10 mouse cellular contexts compared by ENCODE assay signal in the genomic region with DNA sequence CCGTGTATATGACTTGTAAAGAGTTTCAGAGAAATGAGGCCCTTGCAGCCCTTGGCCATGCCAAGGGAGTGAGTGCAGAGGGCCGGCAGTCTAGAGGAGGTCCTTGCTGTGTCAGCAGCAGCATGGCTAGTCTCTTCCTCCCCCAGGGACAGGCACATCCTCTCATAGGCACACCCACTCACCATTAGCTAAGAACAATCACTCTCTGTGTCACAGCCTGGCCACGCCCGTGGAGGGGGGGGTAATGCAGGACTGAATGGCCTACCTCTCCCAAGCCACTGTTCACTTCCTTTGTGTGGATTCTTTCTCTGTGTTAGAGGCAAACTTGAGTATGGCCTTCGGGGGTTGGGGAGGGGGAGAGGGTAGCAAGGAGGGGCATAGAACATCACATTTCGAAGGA.
DNase-seq lines count a peak whose midpoint lies in the region; ATAC-seq lines count a peak whose summit lies in the region.
"Had no signal": no experiment of that assay in that cellular context is flagged by ENCODE, and none has a peak within 500 bp of the region (broad histone marks: within the 10 kb centered on the region; RNA-seq: fewer than 3 reads in every experiment).

No protein-coding gene starts in this region.

- no peaks in the 10 kb centered on the region for H3K36me3 ChIP-seq in forebrain, embryonic 16.5 days (ENCODE audit: control insufficient read depth, insufficient read depth)
- no peaks in the 10 kb centered on the region for H3K36me3 ChIP-seq in hindbrain, embryonic 12.5 days

- H3K4me2 ChIP-seq in forebrain, embryonic 16.5 days (ENCODE audit: low read length): no peak overlapping the region
- no peak overlapping the region for H3K4me2 ChIP-seq in hindbrain, embryonic 12.5 days (replicated peaks)

- peak; percentile 10 for DNase-seq in adrenal gland, postnatal 14 days
- no peak for DNase-seq in adrenal gland, adult 18-20 months (ENCODE audit: low spot score in 2 of 2)
- DNase-seq in retina, postnatal 1 day: peak; percentile 21
- no peak for DNase-seq in retina, embryonic 14.5 days (ENCODE audit: low spot score)
- peak; percentile 35 to 45 for DNase-seq in heart, postnatal 10 days
- DNase-seq: adrenal gland, postnatal 10 days; thymus, postnatal 14 days had no signal

- 81% methylated on average over 6 of the region's 6 CpGs for WGBS in forebrain, embryonic 16.5 days
- 63% methylated on average over 6 of the region's 6 CpGs for WGBS in hindbrain, embryonic 12.5 days

- intact Hi-C loops in heart, postnatal 10 days (cut with DNase I): no loop called here

- no peaks in the 10 kb centered on the region for H3K27me3 ChIP-seq in forebrain, embryonic 16.5 days (replicated peaks; ENCODE audit: control insufficient read depth, insufficient read depth, low read length)
- no peaks in the 10 kb centered on the region for H3K27me3 ChIP-seq in hindbrain, embryonic 12.5 days

- no peak overlapping the region for H3K27ac ChIP-seq in forebrain, embryonic 16.5 days (ENCODE audit: low read length)
- no peak overlapping the region for H3K27ac ChIP-seq in hindbrain, embryonic 12.5 days

- H3K4me1 ChIP-seq in forebrain, embryonic 16.5 days (replicated peaks; ENCODE audit: control insufficient read depth, insufficient read depth, low read length): no peaks in the 10 kb centered on the region
- peaks cover 6% of the 10 kb centered on the region; the same call in 1 of the 2 replicates for H3K4me1 ChIP-seq in hindbrain, embryonic 12.5 days

- H3K9me3 ChIP-seq in forebrain, embryonic 16.5 days (ENCODE audit: control insufficient read depth, low read length): no peaks in the 10 kb centered on the region
- H3K9me3 ChIP-seq in hindbrain, embryonic 12.5 days (replicated peaks): no peaks in the 10 kb centered on the region

- no peak overlapping the region for H3K4me3 ChIP-seq in forebrain, embryonic 16.5 days (replicated peaks; ENCODE audit: low read length)
- no peak overlapping the region for H3K4me3 ChIP-seq in hindbrain, embryonic 12.5 days

- no peak overlapping the region for H3K9ac ChIP-seq in forebrain, embryonic 16.5 days (replicated peaks; ENCODE audit: low read depth, low read length)
- H3K9ac ChIP-seq in hindbrain, embryonic 12.5 days: no peak overlapping the region

- no peak for ATAC-seq in forebrain, embryonic 16.5 days
- ATAC-seq in granulocyte monocyte progenitor cell, adult 5-6 weeks (replicated peaks; ENCODE audit: poor library complexity, severe bottlenecking): no peak
- ATAC-seq in hindbrain, embryonic 12.5 days (ENCODE audit: low FRiP score): no peak

Comparison
In these comparisons a context has a peak if more than half of its experiments do, and no peak if none do; other contexts are left out.
1. DNase-seq: peak in adrenal gland, postnatal 14 days (single experiment), retina, postnatal 1 day (single experiment) and heart, postnatal 10 days (2 of 2); none in adrenal gland, adult 18-20 months (0 of 2) and retina, embryonic 14.5 days (single experiment).